Mouse (Mus musculus) neural tube, embryonic 12.5 days (tissue): ENCODE measurements around the gene Hibadh. TPM values are rescaled to one million over a fixed set of nuclear protein-coding genes. Genes with fewer than 3 reads are reported as not detected.
"Not testable (repeated sequence)": the region's sequence is repeated elsewhere in the genome, so short reads cannot be mapped to it uniquely, and the experiment has no call there.

Source experiments
- ATAC-seq: fragments of 200-750 bp; cut with Nextera tagmentation; 2 replicates; pipeline ENCODE4 v1.8.0; 2017; ENCODE audit warnings: low read depth, mild to moderate bottlenecking, moderate TSS enrichment, moderate library complexity; ENCODE audit not compliant: low FRiP score
- H3K27ac ChIP-seq: fragments of 300-500 bp; sonication (generic); 2 replicates; pipeline ENCODE4 v1.5.1; 2016
- H3K27me3 ChIP-seq: fragments of 300-500 bp; sonication (generic); replicated peaks from 2 replicates; pipeline ENCODE4 v1.6.1; 2016; ENCODE audit warnings: mild to moderate bottlenecking
- H3K36me3 ChIP-seq: fragments of 300-500 bp; sonication (generic); 2 replicates; pipeline ENCODE4 v1.6.1; 2016; ENCODE audit warnings: mild to moderate bottlenecking
- H3K4me1 ChIP-seq: fragments of 300-500 bp; sonication (generic); 2 replicates; pipeline ENCODE4 v1.6.1; 2016
- H3K4me2 ChIP-seq: fragments of 300-500 bp; sonication (generic); replicated peaks from 2 replicates; pipeline ENCODE4 v1.6.1; 2016; ENCODE audit warnings: mild to moderate bottlenecking
- H3K4me3 ChIP-seq: fragments of 300-500 bp; sonication (generic); 2 replicates; pipeline ENCODE4 v1.5.1; 2016
- H3K9ac ChIP-seq: fragments of 300-500 bp; sonication (generic); 2 replicates; pipeline ENCODE4 v1.6.1; 2016; ENCODE audit warnings: mild to moderate bottlenecking
- H3K9me3 ChIP-seq: fragments of 300-500 bp; sonication (generic); 2 replicates; pipeline ENCODE4 v1.6.1; 2016; ENCODE audit warnings: mild to moderate bottlenecking
- WGBS: fragments of 180-500 bp; shearing (Covaris S2); methylation state at CpG from one replicate; pipeline ENCODE4 v1.1.7; 2016; 5-methylcytosine and 5-hydroxymethylcytosine counted together
- polyA plus RNA-seq: library from polyadenylated mRNA; unstranded; fragments of >200 nt; fragmentation: Nextera tagmentation; extraction: Ambion mirVana; gene quantifications from 2 replicates; pipeline ENCODE4 v1.2.1, GENCODE M21; 2016

Gene Hibadh
- 63.2 and 63.8 TPM in 2 replicates for polyA plus RNA-seq

DNA sequence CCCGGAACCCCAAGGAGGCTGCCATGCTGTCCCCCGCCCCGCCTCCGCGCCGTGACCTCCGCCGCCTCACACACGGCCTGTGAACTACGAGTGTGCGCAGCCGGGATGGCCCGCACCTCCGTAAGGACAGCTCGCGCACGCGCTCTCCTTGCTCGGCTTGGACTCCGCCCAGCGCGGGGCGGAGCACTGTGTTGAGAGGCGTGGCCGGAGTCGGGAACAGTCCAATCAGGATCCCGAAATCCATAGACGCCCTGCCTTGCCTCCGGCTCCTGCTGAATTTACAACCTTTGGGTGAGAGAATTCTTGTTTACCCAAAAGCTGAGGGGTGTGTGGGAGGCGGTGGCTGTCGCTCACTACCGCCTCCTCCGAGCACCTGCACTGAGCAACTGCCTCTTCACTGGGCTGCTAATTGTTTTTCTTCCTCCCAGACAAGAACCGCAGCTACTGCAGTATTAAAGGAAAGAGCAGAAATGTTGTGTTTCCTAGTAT, at the start of gene Hibadh:
Gene Hibadh, minus strand, starts transcription at position 166 of the 489 bp plus-strand sequence.
- WGBS = under 1% methylated on average over 34 of the region's 34 CpGs
- H3K4me3 ChIP-seq = peak within 1 kb of the TSS; percentile 80
- no peak within 1 kb of the TSS for H3K27ac ChIP-seq
- no peaks in the 10 kb centered on the region for H3K9me3 ChIP-seq
- no peaks in the 10 kb centered on the region for H3K36me3 ChIP-seq
- peaks cover 20% of the 10 kb centered on the region for H3K4me1 ChIP-seq
- H3K4me2 ChIP-seq = peak within 1 kb of the TSS; percentile 89
- H3K9ac ChIP-seq = peak within 1 kb of the TSS; percentile 81
- no peaks in the 10 kb centered on the region for H3K27me3 ChIP-seq
- peak; percentile 99 for ATAC-seq

DNA sequence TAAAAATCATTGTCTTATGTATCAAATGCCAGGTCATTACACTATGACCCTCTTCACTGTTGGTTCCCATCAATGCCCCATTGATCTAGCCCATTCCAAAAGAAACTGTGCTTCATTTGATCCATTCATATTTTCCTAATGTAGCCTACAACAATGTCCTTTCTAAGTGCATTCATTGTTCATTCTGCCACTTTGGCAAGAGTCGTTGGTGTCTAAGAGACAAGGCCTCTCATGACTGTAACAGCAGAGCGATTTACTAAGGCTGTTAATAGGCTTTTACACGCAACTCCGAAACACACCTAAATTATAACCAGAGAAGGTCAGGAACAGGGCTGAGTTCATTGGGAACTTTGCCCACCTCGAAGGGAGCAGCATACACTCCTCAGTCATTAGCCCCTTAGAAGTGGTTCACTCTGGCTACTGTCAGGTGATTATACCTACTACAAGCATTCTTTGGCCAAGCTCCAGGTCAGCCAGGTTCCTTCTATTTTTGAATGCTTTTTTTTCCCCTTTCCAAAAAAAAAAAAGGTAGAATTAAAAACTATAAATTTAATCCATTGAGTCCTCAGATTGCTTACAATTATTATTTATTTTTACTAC, 46.8 kb upstream of the Hibadh start:
- 65% methylated on average over 5 of the region's 5 CpGs for WGBS
- no peaks in the 10 kb centered on the region for H3K9me3 ChIP-seq
- no peaks in the 10 kb centered on the region for H3K4me1 ChIP-seq
- no peak overlapping the region for H3K4me3 ChIP-seq
- no peak overlapping the region for H3K4me2 ChIP-seq
- no peaks in the 10 kb centered on the region for H3K27me3 ChIP-seq
- H3K9ac ChIP-seq = no peak overlapping the region
- ATAC-seq = no peak
- no peaks in the 10 kb centered on the region for H3K36me3 ChIP-seq
- H3K27ac ChIP-seq = no peak overlapping the region

DNA sequence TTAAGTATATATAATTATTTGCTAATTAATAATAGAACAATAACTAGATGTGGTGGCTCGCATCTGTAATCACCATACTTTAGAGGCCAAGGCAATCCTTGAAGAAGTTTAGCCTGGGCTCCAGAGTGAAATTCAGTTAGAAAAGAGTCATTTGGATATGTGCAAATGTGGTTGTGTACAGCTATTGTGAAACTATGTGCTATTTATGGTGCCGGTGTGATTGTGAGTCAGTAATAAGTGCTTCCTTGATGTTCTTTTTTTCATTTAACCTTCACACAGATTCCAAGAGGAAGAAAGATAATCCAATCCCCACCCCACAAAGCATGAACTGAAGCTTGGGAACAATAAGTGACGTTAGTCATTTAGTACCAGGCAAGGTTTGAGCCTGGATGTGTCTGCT, 42.4 kb upstream of the Hibadh start:
- ATAC-seq = no peak
- H3K4me3 ChIP-seq = no peak overlapping the region
- H3K27me3 ChIP-seq = no peaks in the 10 kb centered on the region
- 88% methylated on average over 3 of the region's 3 CpGs for WGBS
- no peaks in the 10 kb centered on the region for H3K36me3 ChIP-seq
- H3K4me2 ChIP-seq = no peak overlapping the region
- H3K9ac ChIP-seq = no peak overlapping the region
- H3K27ac ChIP-seq = no peak overlapping the region
- H3K4me1 ChIP-seq = no peaks in the 10 kb centered on the region
- H3K9me3 ChIP-seq = no peaks in the 10 kb centered on the region

DNA sequence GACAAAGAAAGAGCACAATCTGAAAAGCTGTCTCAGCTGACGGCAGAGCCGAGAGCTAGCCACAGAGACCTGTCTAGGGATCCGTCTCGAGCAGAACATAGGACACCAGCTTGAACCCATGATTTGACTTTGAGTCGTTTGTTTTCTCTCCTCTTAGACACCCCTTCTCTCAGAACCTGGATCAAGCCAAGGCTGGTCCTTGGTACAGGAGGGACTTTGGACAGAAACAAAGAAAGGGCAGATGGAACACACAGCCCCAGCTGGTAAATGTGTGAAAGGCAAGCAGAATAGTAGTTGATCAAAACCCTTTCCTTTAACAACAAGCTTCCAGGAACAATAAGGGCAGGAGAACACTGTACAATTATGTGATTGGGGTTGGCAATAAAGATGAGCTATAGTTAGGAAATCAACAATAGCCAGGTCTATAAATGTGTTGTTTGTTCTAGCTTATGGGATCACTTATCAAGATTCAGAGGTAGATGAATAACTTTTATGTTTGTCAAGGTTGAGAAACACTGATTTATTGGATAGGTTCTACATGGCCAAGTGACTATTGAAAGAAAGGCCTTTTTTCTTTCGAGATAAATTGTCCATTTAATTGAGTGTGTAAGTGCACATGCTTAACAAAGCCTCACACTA, 41.8 kb upstream of the Hibadh start:
- WGBS = 70% methylated on average over 6 of the region's 6 CpGs
- no peak overlapping the region for H3K4me2 ChIP-seq
- H3K27ac ChIP-seq = no peak overlapping the region
- no peak overlapping the region for H3K9ac ChIP-seq
- H3K9me3 ChIP-seq = no peaks in the 10 kb centered on the region
- no peaks in the 10 kb centered on the region for H3K27me3 ChIP-seq
- no peak for ATAC-seq
- H3K36me3 ChIP-seq = no peaks in the 10 kb centered on the region
- no peaks in the 10 kb centered on the region for H3K4me1 ChIP-seq
- no peak overlapping the region for H3K4me3 ChIP-seq

DNA sequence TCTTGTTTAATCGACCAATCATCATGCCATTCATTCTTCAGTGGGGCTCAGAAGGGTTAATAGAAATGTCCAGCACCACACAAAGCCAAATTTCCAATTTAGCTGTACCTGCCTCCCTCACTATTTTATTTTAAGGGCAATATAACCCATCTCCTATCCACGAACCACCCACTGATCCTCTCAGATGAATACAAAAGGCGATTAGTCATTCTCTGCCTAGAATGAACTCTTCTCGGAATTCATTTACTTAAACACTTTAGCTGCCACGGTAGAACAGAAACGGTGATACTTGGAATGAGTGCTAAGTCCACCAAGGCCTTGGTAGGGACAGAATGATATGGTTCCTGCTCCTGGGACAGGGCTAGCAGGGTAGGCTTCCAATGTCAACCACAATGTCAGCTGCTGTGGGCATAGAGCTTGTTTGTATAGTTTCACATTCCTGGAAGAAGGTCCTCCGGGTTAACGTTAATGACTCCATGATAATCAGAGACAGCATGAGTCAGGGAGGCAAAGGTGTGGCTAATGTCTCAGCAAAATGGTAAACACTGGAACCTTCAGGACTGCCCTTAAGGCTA, 40.4 kb upstream of the Hibadh start:
- Histone ChIP-seq H3K4me3 (no peak overlapping the region), H3K27me3 (no peaks in the 10 kb centered on the region), H3K27ac (no peak overlapping the region), H3K4me1 (no peaks in the 10 kb centered on the region), H3K9me3 (no peaks in the 10 kb centered on the region), H3K36me3 (no peaks in the 10 kb centered on the region), H3K4me2 (no peak overlapping the region), H3K9ac (no peak overlapping the region)
- WGBS = 49% methylated on average over 8 of the region's 8 CpGs
- ATAC-seq = no peak

DNA sequence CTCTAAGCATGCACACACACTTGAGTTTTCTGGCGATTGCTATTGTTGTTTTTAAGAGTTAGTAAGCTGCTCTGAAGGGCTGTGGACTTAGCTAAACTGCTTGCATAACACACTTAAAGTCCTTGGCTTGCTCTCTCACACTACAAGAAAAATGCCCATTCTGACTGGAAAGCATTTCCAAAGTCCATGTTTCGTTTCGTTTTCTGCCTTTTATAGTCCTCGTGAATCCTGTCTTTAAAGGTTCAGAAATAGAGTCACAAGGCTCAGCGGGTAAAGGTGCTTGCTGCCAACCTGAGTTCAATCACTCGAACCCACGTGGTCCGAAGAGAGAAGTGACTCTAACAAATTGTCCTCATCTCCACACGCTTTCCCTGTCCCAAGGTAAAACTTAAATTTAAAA, 39.4 kb upstream of the Hibadh start:
- no peak overlapping the region for H3K4me2 ChIP-seq
- ATAC-seq = no peak
- WGBS = 85% methylated on average over 9 of the region's 9 CpGs
- H3K36me3 ChIP-seq = no peaks in the 10 kb centered on the region
- no peaks in the 10 kb centered on the region for H3K27me3 ChIP-seq
- no peak overlapping the region for H3K9ac ChIP-seq
- no peaks in the 10 kb centered on the region for H3K4me1 ChIP-seq
- no peak overlapping the region for H3K27ac ChIP-seq
- no peak overlapping the region for H3K4me3 ChIP-seq
- H3K9me3 ChIP-seq = no peaks in the 10 kb centered on the region

DNA sequence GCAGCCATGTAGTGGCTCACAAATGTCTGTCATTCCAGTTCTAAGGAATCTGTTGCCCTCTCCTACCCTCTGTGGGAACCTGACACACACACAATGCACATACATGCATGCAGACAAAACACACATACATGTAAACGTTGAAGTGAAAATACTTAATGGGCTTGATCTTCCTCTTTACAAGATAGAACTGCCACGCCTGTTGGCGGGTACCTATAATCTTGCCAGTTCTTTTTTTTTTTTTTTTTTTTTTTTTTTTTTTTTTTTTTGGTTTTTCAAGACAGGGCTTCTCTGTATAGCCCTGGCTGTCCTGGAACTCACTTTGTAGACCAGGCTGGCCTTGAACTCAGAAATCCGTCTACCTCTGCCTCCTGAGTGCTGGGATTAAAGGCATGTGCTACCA, 37.3 kb upstream of the Hibadh start:
- H3K9me3 ChIP-seq, H3K4me3 ChIP-seq, ATAC-seq, H3K9ac ChIP-seq, H3K36me3 ChIP-seq, H3K27me3 ChIP-seq, H3K4me1 ChIP-seq, H3K27ac ChIP-seq, H3K4me2 ChIP-seq: not testable (repeated sequence)
- 87% methylated on average over 4 of the region's 4 CpGs for WGBS

DNA sequence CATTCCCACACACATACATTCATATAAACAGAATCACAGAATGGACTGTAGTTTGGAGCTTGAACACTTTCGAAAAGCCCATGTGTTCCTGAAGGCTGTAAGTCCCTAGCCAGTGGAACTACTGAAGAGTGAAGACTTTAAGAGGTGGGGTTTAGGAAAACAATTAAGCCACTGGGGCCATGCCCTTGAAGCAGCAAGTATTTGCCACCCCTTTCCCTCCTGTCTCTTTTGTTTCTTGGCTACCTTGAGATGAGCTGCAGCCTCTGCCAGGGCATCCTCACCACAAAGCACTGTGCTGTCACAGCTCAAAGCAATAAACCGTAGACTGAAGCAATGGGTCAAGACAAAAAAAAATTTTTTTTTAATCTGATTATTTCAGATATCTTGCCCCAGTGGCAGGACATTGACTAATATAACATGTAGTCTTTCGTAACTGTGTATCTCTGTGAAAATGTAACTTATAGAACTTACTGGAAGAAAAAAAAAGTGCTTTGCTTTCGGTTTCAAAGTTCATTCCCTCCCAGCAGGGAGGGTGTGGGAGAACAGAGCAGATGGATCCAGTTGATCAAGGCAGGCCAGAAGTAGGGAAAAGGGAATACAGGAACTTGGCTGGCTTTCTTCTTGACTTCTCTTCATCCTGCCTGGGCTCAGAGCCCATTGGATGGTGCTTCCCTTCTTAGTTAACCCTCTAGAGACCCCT, 35.2 kb upstream of the Hibadh start:
- 76% methylated on average over 4 of the region's 4 CpGs for WGBS
- no peak for ATAC-seq
- H3K4me1 ChIP-seq = no peaks in the 10 kb centered on the region
- no peak overlapping the region for H3K27ac ChIP-seq
- no peak overlapping the region for H3K9ac ChIP-seq
- no peaks in the 10 kb centered on the region for H3K9me3 ChIP-seq
- H3K36me3 ChIP-seq = no peaks in the 10 kb centered on the region
- H3K4me3 ChIP-seq = no peak overlapping the region
- H3K27me3 ChIP-seq = no peaks in the 10 kb centered on the region
- no peak overlapping the region for H3K4me2 ChIP-seq

DNA sequence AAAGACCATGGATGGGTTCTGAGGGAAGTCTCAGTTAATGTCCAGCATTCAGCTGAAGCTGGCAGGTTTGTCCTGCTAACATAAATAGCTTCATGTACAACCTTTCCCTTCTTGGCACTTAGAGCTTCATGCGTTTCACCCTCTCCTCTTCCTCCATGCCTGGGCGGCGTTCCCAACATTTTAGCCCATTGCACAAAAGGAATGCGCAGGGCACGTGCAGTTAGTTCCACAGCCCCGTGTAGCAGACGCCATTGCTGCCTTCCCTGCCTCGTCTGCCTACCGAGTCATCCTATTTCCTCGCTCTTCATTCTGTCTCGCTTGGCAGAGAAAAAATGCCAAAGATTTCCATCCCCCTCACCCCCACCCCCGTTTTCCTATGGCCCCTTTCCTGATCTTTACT, 34.4 kb upstream of the Hibadh start:
- H3K9me3 ChIP-seq = no peaks in the 10 kb centered on the region
- H3K27me3 ChIP-seq = no peaks in the 10 kb centered on the region
- no peak overlapping the region for H3K4me3 ChIP-seq
- H3K9ac ChIP-seq = no peak overlapping the region
- WGBS = 83% methylated on average over 12 of the region's 12 CpGs
- ATAC-seq = no peak
- no peak overlapping the region for H3K4me2 ChIP-seq
- H3K36me3 ChIP-seq = no peaks in the 10 kb centered on the region
- no peak overlapping the region for H3K27ac ChIP-seq
- H3K4me1 ChIP-seq = no peaks in the 10 kb centered on the region

DNA sequence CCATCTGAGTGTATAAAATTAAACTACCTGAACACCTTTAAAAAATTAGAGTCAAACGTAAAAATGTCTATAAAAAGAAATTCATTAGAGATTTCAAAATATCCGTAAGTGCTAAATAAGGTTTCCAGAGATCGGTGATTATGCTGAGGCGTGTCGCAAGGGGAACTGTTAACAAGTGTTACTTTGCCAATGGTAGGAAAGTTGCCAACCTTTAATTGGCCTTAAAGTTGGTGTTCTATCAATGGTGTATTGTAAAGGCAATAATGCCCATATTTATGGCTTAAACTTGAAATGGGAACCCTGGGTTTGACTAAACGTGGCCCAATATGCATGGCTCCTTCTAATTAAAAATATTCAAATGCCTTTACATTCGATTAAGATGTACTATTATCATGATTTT, 33.5 kb upstream of the Hibadh start:
- no peak for ATAC-seq
- no peak overlapping the region for H3K9ac ChIP-seq
- no peak overlapping the region for H3K4me3 ChIP-seq
- WGBS = 86% methylated on average over 7 of the region's 7 CpGs
- H3K9me3 ChIP-seq = no peaks in the 10 kb centered on the region
- H3K36me3 ChIP-seq = no peaks in the 10 kb centered on the region
- H3K4me2 ChIP-seq = no peak overlapping the region
- H3K4me1 ChIP-seq = no peaks in the 10 kb centered on the region
- H3K27ac ChIP-seq = no peak overlapping the region
- H3K27me3 ChIP-seq = no peaks in the 10 kb centered on the region

DNA sequence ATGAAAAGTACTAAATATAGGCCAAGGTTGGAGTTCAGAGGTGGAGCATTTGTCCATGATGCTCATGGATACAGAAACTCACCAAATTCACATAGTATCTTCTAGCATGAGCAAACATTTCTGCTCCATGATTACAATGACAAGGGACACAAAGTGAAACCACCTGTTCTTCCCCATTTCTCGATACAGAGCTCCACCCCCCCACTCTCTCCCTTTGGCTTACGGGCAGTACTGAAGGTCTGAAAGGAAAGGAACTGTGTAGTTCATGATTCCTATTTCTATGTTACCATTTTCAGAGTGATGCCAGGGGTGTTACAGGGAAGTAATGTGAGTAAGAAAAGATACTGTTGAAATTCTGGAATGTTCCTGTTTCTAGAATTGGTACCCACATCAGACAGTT, 32.4 kb upstream of the Hibadh start:
- H3K27ac ChIP-seq = no peak overlapping the region
- ATAC-seq = no peak
- H3K27me3 ChIP-seq = no peaks in the 10 kb centered on the region
- no peak overlapping the region for H3K4me2 ChIP-seq
- 83% methylated on average over 2 of the region's 2 CpGs for WGBS
- H3K4me3 ChIP-seq = no peak overlapping the region
- H3K4me1 ChIP-seq = no peaks in the 10 kb centered on the region
- H3K9me3 ChIP-seq = no peaks in the 10 kb centered on the region
- no peaks in the 10 kb centered on the region for H3K36me3 ChIP-seq
- no peak overlapping the region for H3K9ac ChIP-seq

DNA sequence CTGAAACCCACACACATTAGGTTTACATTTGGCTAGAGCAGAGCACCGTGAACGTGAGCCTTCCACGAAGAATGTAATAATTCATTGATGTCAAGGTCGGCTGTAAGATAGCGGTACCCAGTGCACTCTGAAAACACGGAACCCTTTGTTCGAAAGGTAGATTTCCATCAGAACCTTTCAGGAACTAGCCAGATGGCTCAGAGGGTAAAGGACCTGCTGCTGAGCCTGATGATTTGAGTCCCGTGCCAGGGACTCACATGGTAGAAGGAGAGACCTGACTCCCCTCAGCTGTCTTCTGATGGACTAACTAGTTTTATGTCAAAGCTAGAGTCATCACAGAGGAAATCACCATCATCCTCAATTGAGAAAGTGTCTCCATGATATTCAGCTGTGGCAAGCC, 31.6 kb upstream of the Hibadh start:
- Histone ChIP-seq H3K9me3 (no peaks in the 10 kb centered on the region), H3K27me3 (no peaks in the 10 kb centered on the region), H3K4me1 (no peaks in the 10 kb centered on the region), H3K4me2 (no peak overlapping the region), H3K9ac (no peak overlapping the region), H3K4me3 (no peak overlapping the region), H3K36me3 (no peaks in the 10 kb centered on the region), H3K27ac (no peak overlapping the region)
- ATAC-seq = no peak
- WGBS = 63% methylated on average over 8 of the region's 8 CpGs
